Mouse (Mus musculus) liver, embryonic 12.5 days (tissue): ENCODE measurements at regions not wholly inside any gene's neighbourhood (a gene's known extent, or its start where the extent isn't known, plus 50 kb on each side); places are given as distances from the start of the nearest gene placed in this dataset.

Experiments
- ATAC-seq: fragments of 200-750 bp; cut with Nextera tagmentation; 2 replicates; pipeline ENCODE4 v1.8.0; 2017; ENCODE audit warnings: moderate number of reproducible peaks, mild to moderate bottlenecking, moderate library complexity
- H3K27ac ChIP-seq: fragments of 300-500 bp; sonication (generic); 2 replicates; pipeline ENCODE4 v1.5.1; 2016; ENCODE audit warnings: mild to moderate bottlenecking
- H3K27me3 ChIP-seq: fragments of 300-500 bp; sonication (generic); replicated peaks from 2 replicates; pipeline ENCODE4 v1.6.1; 2016; ENCODE audit warnings: mild to moderate bottlenecking, moderate library complexity
- H3K36me3 ChIP-seq: fragments of 300-500 bp; sonication (generic); 2 replicates; pipeline ENCODE4 v1.6.1; 2016; ENCODE audit warnings: mild to moderate bottlenecking, moderate library complexity
- H3K4me1 ChIP-seq: fragments of 300-500 bp; sonication (generic); 2 replicates; pipeline ENCODE4 v1.6.1; 2016
- H3K4me2 ChIP-seq: fragments of 300-500 bp; sonication (generic); 2 replicates; pipeline ENCODE4 v1.6.1; 2016; ENCODE audit warnings: mild to moderate bottlenecking, moderate library complexity
- H3K4me3 ChIP-seq: fragments of 300-500 bp; sonication (generic); 2 replicates; pipeline ENCODE4 v1.5.1; 2016; ENCODE audit warnings: mild to moderate bottlenecking, moderate library complexity
- H3K9ac ChIP-seq: fragments of 300-500 bp; sonication (generic); 2 replicates; pipeline ENCODE4 v1.6.1; 2016; ENCODE audit warnings: mild to moderate bottlenecking, moderate library complexity
- H3K9me3 ChIP-seq: fragments of 300-500 bp; sonication (generic); replicated peaks from 2 replicates; pipeline ENCODE4 v1.6.1; 2016; ENCODE audit warnings: mild to moderate bottlenecking, moderate library complexity
- WGBS: fragments of 180-500 bp; shearing (Covaris S2); methylation state at CpG from one replicate; pipeline ENCODE4 v1.1.7; 2016; ENCODE audit not compliant: insufficient replicate concordance; 5-methylcytosine and 5-hydroxymethylcytosine counted together

DNA sequence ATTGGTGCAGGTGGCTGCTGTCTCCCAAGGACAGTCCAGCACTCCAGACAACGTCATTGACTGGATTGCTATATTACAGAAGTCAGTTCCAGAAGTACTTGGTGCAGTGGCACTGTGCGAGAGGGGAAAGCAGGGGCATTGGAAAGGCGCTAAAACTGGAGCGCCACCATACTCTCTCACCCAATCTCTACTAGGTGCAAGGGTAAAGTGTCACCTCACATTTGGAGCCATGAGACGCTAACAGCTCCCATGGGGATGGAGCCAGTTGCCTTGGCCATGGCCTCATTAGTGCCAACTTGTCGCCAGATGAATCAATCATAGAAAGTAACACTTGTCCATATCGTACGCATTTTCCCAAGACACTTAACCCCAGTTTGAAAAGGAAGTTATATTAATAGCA, 1617.2 kb upstream of the Gulo start:
- no peak for ATAC-seq
- Histone ChIP-seq H3K4me2 (no peak overlapping the region), H3K27ac (no peak overlapping the region), H3K4me3 (no peak overlapping the region), H3K4me1 (no peaks in the 10 kb centered on the region), H3K27me3 (no peaks in the 10 kb centered on the region), H3K9ac (no peak overlapping the region), H3K9me3 (no peaks in the 10 kb centered on the region), H3K36me3 (no peaks in the 10 kb centered on the region)
- WGBS = 79% methylated on average over 8 of the region's 8 CpGs

DNA sequence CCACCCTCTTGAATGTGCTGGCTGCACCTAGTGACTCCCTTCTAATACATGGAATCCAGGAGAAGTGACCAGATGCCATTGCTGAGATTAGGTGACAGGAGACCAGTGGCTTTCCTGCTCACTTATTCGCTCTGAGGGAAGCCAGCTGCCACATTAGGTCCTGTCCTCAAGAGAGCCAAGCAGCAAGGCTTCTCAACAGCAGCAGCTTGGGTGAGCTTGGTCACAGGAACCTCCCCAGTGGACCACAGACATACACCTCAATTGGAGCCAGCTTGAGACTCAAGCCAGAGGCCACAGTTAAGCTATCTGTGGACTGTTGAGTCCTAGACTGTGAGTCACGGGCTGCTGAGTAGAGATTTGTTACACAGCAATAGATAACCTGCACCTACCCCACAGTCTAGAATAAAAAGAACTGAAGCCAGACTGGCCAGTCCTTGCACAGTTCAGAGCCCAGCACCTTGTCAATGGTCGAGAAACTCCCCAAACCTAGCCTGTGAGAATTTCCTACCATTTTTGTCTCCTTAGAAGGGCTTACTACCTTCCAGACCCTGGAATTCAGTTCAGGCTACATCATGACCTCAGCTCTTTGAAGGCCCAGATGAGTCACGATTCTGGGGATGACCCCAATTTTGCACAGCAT, 1615.0 kb upstream of the Gulo start:
- no peak overlapping the region for H3K9ac ChIP-seq
- WGBS = 38% methylated on average over 4 of the region's 4 CpGs

DNA sequence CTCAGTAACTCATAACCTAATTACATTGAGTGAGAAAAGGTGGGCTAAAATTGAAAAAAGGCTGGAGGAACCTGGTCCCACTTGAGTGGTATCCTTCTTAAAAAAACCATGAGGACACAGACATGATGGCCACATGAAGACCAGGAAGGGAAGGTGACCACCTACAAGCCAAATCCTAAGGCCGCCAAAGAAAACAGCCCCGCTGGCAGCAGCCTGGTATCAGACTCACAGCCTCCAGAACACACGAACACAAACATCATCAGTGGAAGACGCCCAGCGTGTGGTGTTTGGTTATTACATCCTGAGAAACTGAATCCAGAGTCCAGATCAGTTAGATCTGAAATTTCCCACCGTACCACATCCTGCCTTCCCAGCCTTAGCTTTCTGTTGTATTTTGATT, 1613.9 kb upstream of the Gulo start:
- H3K27me3 ChIP-seq = no peaks in the 10 kb centered on the region
- H3K4me1 ChIP-seq = no peaks in the 10 kb centered on the region
- H3K36me3 ChIP-seq = no peaks in the 10 kb centered on the region
- ATAC-seq = no peak
- H3K4me2 ChIP-seq = no peak overlapping the region
- H3K27ac ChIP-seq = no peak overlapping the region
- H3K4me3 ChIP-seq = no peak overlapping the region
- H3K9me3 ChIP-seq = no peaks in the 10 kb centered on the region
- WGBS = 72% methylated on average over 6 of the region's 6 CpGs
- H3K9ac ChIP-seq = no peak overlapping the region

More for the DNA sequence above, 1615.0 kb upstream of the Gulo start:
- no peak for ATAC-seq
- Histone ChIP-seq H3K36me3 (no peaks in the 10 kb centered on the region), H3K4me3 (no peak overlapping the region), H3K27ac (no peak overlapping the region), H3K9me3 (no peaks in the 10 kb centered on the region), H3K27me3 (no peaks in the 10 kb centered on the region), H3K4me2 (no peak overlapping the region), H3K4me1 (no peaks in the 10 kb centered on the region)

GRCm38 (mm10) chr14:67621486-67621885, 1612.5 kb upstream of the Gulo start:
- no peak for ATAC-seq
- H3K27me3 ChIP-seq = no peaks in the 10 kb centered on the region
- no peak overlapping the region for H3K9ac ChIP-seq
- WGBS = 69% methylated on average over 2 of the region's 2 CpGs
- no peaks in the 10 kb centered on the region for H3K9me3 ChIP-seq
- H3K4me3 ChIP-seq = no peak overlapping the region
- H3K4me1 ChIP-seq = no peaks in the 10 kb centered on the region
- H3K36me3 ChIP-seq = no peaks in the 10 kb centered on the region
- H3K27ac ChIP-seq = no peak overlapping the region
- no peak overlapping the region for H3K4me2 ChIP-seq

GRCm38 (mm10) chr14:67620854-67621476, 1612.0 kb upstream of the Gulo start:
- no peak overlapping the region for H3K4me3 ChIP-seq
- no peaks in the 10 kb centered on the region for H3K4me1 ChIP-seq
- H3K9me3 ChIP-seq = no peaks in the 10 kb centered on the region
- no peak overlapping the region for H3K4me2 ChIP-seq
- no peak for ATAC-seq
- H3K27me3 ChIP-seq = no peaks in the 10 kb centered on the region
- H3K27ac ChIP-seq = no peak overlapping the region
- no peak overlapping the region for H3K9ac ChIP-seq
- 29% methylated on average over 4 of the region's 4 CpGs for WGBS
- H3K36me3 ChIP-seq = no peaks in the 10 kb centered on the region

DNA sequence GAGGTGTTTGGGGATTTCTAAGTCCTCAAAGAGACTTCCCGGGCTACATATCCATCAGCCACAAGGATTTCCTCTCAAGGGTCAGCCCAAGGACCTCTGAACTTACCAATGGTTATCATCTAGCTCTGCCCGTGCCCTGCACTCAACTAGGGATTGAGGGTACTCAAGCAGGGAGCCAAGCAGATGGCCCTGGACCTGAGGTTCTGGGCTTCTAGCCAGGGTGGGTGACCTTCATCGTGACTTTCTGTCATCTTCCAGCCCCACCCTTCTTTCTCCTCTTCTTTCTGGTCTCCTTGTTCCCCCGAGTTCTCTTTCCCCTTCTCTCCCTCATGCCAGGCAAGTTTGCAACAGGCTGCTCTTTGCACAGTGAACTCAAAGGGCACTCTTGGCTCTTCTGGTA, 1610.6 kb upstream of the Gulo start:
- WGBS = 52% methylated on average over 4 of the region's 4 CpGs
- Histone ChIP-seq H3K4me2 (no peak overlapping the region), H3K9ac (no peak overlapping the region), H3K27ac (no peak overlapping the region), H3K4me3 (no peak overlapping the region), H3K27me3 (no peaks in the 10 kb centered on the region), H3K4me1 (no peaks in the 10 kb centered on the region), H3K9me3 (no peaks in the 10 kb centered on the region), H3K36me3 (no peaks in the 10 kb centered on the region)
- ATAC-seq = no peak

DNA sequence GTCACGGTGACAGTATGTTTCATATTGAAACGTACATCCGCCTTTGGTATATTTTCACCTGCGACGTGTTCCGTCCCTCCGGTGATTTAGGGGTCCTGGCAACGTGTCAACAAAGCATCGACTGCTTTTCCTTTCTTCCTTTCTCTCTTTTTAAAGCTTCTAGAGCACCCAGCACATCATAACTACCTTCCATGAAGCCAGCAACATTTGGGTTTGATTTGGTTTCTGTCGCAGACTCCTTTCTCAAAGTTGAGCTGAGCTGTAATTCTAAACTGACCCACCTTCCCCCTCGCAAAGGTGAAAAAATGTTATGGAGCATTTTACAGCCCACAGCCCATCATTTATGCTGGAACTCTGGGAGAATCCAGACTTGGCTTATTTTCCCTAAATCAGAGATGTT, 1605.4 kb upstream of the Gulo start:
- H3K4me3 ChIP-seq = no peak overlapping the region
- H3K4me1 ChIP-seq = no peaks in the 10 kb centered on the region
- H3K27ac ChIP-seq = no peak overlapping the region
- ATAC-seq = no peak
- no peaks in the 10 kb centered on the region for H3K27me3 ChIP-seq
- no peaks in the 10 kb centered on the region for H3K9me3 ChIP-seq
- 70% methylated on average over 11 of the region's 11 CpGs for WGBS
- no peaks in the 10 kb centered on the region for H3K36me3 ChIP-seq
- no peak overlapping the region for H3K9ac ChIP-seq
- no peak overlapping the region for H3K4me2 ChIP-seq

DNA sequence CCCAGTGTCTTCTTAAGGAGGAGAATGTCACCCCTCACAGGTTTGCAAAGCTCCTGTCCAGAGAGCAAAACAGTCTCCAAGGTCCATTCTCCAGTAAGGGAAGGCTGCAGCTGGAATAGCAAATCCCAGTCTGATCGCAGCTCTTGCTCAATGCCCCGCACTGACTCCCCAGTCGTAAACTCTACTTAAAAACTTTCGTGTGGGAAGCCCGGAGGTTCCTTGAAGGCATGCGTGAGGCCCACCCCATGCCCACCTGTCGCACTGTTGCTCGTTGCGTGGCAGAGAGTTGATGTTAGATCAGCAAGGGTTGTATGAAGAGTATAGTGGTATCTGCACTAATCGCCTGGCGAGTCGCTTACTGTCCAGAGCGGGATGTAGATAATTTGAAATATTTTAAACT, 1604.7 kb upstream of the Gulo start:
- ATAC-seq = no peak
- no peak overlapping the region for H3K9ac ChIP-seq
- 71% methylated on average over 13 of the region's 13 CpGs for WGBS
- no peaks in the 10 kb centered on the region for H3K9me3 ChIP-seq
- no peak overlapping the region for H3K27ac ChIP-seq
- H3K4me1 ChIP-seq = no peaks in the 10 kb centered on the region
- H3K4me2 ChIP-seq = no peak overlapping the region; the same call in 1 of the 2 replicates
- no peak overlapping the region for H3K4me3 ChIP-seq
- H3K36me3 ChIP-seq = no peaks in the 10 kb centered on the region
- H3K27me3 ChIP-seq = no peaks in the 10 kb centered on the region

GRCm38 (mm10) chr14:67613221-67613620, 1604.2 kb upstream of the Gulo start:
- WGBS = 23% methylated on average over 14 of the region's 14 CpGs
- H3K27ac ChIP-seq = no peak overlapping the region
- no peak overlapping the region for H3K9ac ChIP-seq
- H3K4me3 ChIP-seq = no peak overlapping the region
- ATAC-seq = no peak
- no peaks in the 10 kb centered on the region for H3K27me3 ChIP-seq
- no peaks in the 10 kb centered on the region for H3K4me1 ChIP-seq
- no peaks in the 10 kb centered on the region for H3K36me3 ChIP-seq
- H3K4me2 ChIP-seq = peak overlapping the region; percentile 42
- no peaks in the 10 kb centered on the region for H3K9me3 ChIP-seq

DNA sequence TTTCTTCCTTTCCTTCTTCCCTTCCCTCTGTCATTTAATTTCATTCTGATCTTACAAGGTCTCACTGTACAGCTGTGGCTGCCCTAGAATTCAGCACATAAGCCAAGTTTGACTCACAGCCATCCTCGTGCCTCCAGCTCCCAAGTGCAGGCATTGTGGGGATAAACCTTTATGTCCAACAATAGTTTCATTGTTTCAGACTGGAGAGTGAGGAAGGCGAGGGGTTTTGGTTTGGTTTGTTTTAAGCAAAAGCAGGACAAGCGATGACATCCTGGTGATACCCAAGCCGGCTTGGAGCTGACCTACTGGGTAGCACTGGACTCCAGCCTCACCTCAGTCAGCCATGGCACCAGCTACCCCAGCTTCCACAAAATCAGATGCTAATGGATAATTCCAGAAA, 1603.5 kb upstream of the Gulo start:
- Histone ChIP-seq H3K9me3 (no peaks in the 10 kb centered on the region), H3K27me3 (no peaks in the 10 kb centered on the region), H3K4me3 (no peak overlapping the region), H3K36me3 (no peaks in the 10 kb centered on the region), H3K4me2 (no peak overlapping the region), H3K27ac (no peak overlapping the region), H3K4me1 (no peaks in the 10 kb centered on the region), H3K9ac (no peak overlapping the region)
- WGBS = 48% methylated on average over 4 of the region's 4 CpGs
- ATAC-seq = no peak

GRCm38 (mm10) chr14:67608262-67608661, 1599.3 kb upstream of the Gulo start:
- 21% methylated on average over 20 of the region's 20 CpGs for WGBS
- no peak overlapping the region for H3K9ac ChIP-seq
- H3K27me3 ChIP-seq = no peaks in the 10 kb centered on the region
- H3K4me2 ChIP-seq = peak overlapping the region; percentile 41
- ATAC-seq = no peak
- no peak overlapping the region for H3K4me3 ChIP-seq
- no peak overlapping the region for H3K27ac ChIP-seq
- H3K9me3 ChIP-seq = no peaks in the 10 kb centered on the region
- H3K4me1 ChIP-seq = no peaks in the 10 kb centered on the region
- no peaks in the 10 kb centered on the region for H3K36me3 ChIP-seq

GRCm38 (mm10) chr14:67602960-67603359, 1594.0 kb upstream of the Gulo start:
- no peaks in the 10 kb centered on the region for H3K4me1 ChIP-seq
- no peak overlapping the region for H3K27ac ChIP-seq
- no peak for ATAC-seq
- H3K36me3 ChIP-seq = no peaks in the 10 kb centered on the region
- no peak overlapping the region for H3K4me3 ChIP-seq
- no peak overlapping the region for H3K4me2 ChIP-seq
- no peak overlapping the region for H3K9ac ChIP-seq
- H3K9me3 ChIP-seq = no peaks in the 10 kb centered on the region
- 59% methylated on average over 4 of the region's 4 CpGs for WGBS
- no peaks in the 10 kb centered on the region for H3K27me3 ChIP-seq

DNA sequence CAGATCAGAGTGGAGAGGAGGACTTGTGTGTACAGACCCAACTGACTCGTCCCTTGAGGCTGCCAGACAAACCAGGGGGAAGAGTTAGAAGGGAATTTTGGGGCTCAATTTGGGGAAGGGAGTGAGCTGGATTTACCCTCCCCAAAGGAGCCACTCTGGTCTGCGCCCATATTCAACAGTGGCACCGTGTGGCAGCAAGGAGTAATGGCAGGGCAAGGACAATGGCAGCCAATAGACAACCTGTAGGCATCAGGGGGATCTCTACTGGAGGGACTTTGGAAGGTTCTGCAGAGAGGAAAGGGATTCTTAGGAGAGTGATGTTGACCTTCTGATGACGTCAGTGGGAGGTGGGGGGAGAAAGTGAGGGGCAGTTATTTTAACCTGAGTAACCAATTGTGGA, 1590.7 kb upstream of the Gulo start:
- Histone ChIP-seq H3K9ac (no peak overlapping the region), H3K27me3 (no peaks in the 10 kb centered on the region), H3K4me1 (no peaks in the 10 kb centered on the region), H3K4me2 (no peak overlapping the region), H3K36me3 (no peaks in the 10 kb centered on the region), H3K9me3 (no peaks in the 10 kb centered on the region), H3K4me3 (no peak overlapping the region), H3K27ac (no peak overlapping the region)
- no peak for ATAC-seq
- 17% methylated on average over 4 of the region's 4 CpGs for WGBS
